Mouse (Mus musculus): ENCODE results near the gene Ccdc181. TPM values are rescaled to one million over a fixed set of nuclear protein-coding genes. Genes with fewer than 3 reads are reported as not detected.
A peak's percentile ranks its signal among the peaks of the same experiment; 100 is the strongest.

The Ccdc181 gene
- polyA plus RNA-seq, 1 experiment, result 8.8 TPM

GRCm38 (mm10) chr1:164307124-164307751, 31.9 kb downstream of the Ccdc181 start, which contains the start of gene Blzf1:
Gene Blzf1 (minus strand): TSS chr1:164307489.
- H3K4me1 ChIP-seq (ENCODE audit: control insufficient read depth, insufficient read depth, low read length), result no peaks in the 10 kb centered on the region
- WGBS, result under 1% methylated on average over 35 of the region's 35 CpGs
- peak within 1 kb of the TSS; percentile 81 for H3K27ac ChIP-seq (ENCODE audit: insufficient read depth, low read depth, low read length)
- TF ChIP-seq POLR2A (IDR thresholded peaks at IDR 0.05; ENCODE audit: low read depth, low read length) (peak; percentile 32), CTCF (conservative IDR thresholded peaks at IDR 0.05; ENCODE audit: insufficient read depth, insufficient read length, low read depth, low read length) (no peak)
- DNase-seq, result peak; percentile 99
- H3K27me3 ChIP-seq (replicated peaks; ENCODE audit: control insufficient read depth, insufficient read depth, low read length), result no peaks in the 10 kb centered on the region
- H3K36me3 ChIP-seq (ENCODE audit: control insufficient read depth, insufficient read depth, low read length), result no peaks in the 10 kb centered on the region; the same call in 1 of the 2 replicates
- peak within 1 kb of the TSS; percentile 79 for H3K4me3 ChIP-seq (ENCODE audit: insufficient read depth, low read depth, low read length)

GRCm38 (mm10) chr1:164307922-164308321, 32.5 kb downstream of the Ccdc181 start:
- H3K27ac ChIP-seq (ENCODE audit: insufficient read depth, low read depth, low read length), result no peak overlapping the region
- WGBS, result 8% methylated on average over 10 of the region's 10 CpGs
- DNase-seq, result no peak
- H3K4me1 ChIP-seq (ENCODE audit: control insufficient read depth, insufficient read depth, low read length), result no peaks in the 10 kb centered on the region
- peak overlapping the region; percentile 79 for H3K4me3 ChIP-seq (ENCODE audit: insufficient read depth, low read depth, low read length)
- TF ChIP-seq CTCF (conservative IDR thresholded peaks at IDR 0.05; ENCODE audit: insufficient read depth, insufficient read length, low read depth, low read length) (no peak), POLR2A (IDR thresholded peaks at IDR 0.05; ENCODE audit: low read depth, low read length) (no peak)
- H3K36me3 ChIP-seq (ENCODE audit: control insufficient read depth, insufficient read depth, low read length), result no peaks in the 10 kb centered on the region; the same call in 1 of the 2 replicates
- H3K27me3 ChIP-seq (replicated peaks; ENCODE audit: control insufficient read depth, insufficient read depth, low read length), result no peaks in the 10 kb centered on the region

- Histone ChIP-seq H3K4me3 (ENCODE audit: insufficient read depth, low read depth, low read length) (no peak overlapping the region), H3K4me1 (ENCODE audit: control insufficient read depth, insufficient read depth, low read length) (peaks cover 4% of the 10 kb centered on the region; the same call in 1 of the 2 replicates), H3K27ac (ENCODE audit: insufficient read depth, low read depth, low read length) (no peak overlapping the region), H3K27me3 (replicated peaks; ENCODE audit: control insufficient read depth, insufficient read depth, low read length) (no peaks in the 10 kb centered on the region), H3K36me3 (ENCODE audit: control insufficient read depth, insufficient read depth, low read length) (no peaks in the 10 kb centered on the region)
- TF ChIP-seq POLR2A (IDR thresholded peaks at IDR 0.05; ENCODE audit: low read depth, low read length), result no peak
- no peak for TF ChIP-seq CTCF (conservative IDR thresholded peaks at IDR 0.05; ENCODE audit: insufficient read depth, insufficient read length, low read depth, low read length)
- WGBS, result 97% methylated on average over 5 of the region's 5 CpGs
- DNase-seq, result no peak
Measured at GRCm38 (mm10) chr1:164314085-164314484, 38.7 kb downstream of the Ccdc181 start.

GRCm38 (mm10) chr1:164315266-164315665, 39.9 kb downstream of the Ccdc181 start:
- TF ChIP-seq CTCF (conservative IDR thresholded peaks at IDR 0.05; ENCODE audit: insufficient read depth, insufficient read length, low read depth, low read length) (peak; percentile 69), POLR2A (IDR thresholded peaks at IDR 0.05; ENCODE audit: low read depth, low read length) (no peak)
- H3K27me3 ChIP-seq (replicated peaks; ENCODE audit: control insufficient read depth, insufficient read depth, low read length), result no peaks in the 10 kb centered on the region
- H3K4me1 ChIP-seq (ENCODE audit: control insufficient read depth, insufficient read depth, low read length), result peaks cover 6% of the 10 kb centered on the region; the same call in 1 of the 2 replicates
- no peak overlapping the region for H3K4me3 ChIP-seq (ENCODE audit: insufficient read depth, low read depth, low read length)
- H3K36me3 ChIP-seq (ENCODE audit: control insufficient read depth, insufficient read depth, low read length), result no peaks in the 10 kb centered on the region
- WGBS, result 77% methylated on average over 8 of the region's 8 CpGs
- peak; percentile 36 for DNase-seq
- H3K27ac ChIP-seq (ENCODE audit: insufficient read depth, low read depth, low read length), result no peak overlapping the region

GRCm38 (mm10) chr1:164316697-164317096, 41.3 kb downstream of the Ccdc181 start:
- H3K4me1 ChIP-seq (ENCODE audit: control insufficient read depth, insufficient read depth, low read length), result peaks cover 13% of the 10 kb centered on the region; the same call in 1 of the 2 replicates
- no peaks in the 10 kb centered on the region for H3K36me3 ChIP-seq (ENCODE audit: control insufficient read depth, insufficient read depth, low read length)
- peak; percentile 72 for DNase-seq
- H3K4me3 ChIP-seq (ENCODE audit: insufficient read depth, low read depth, low read length), result no peak overlapping the region
- H3K27me3 ChIP-seq (replicated peaks; ENCODE audit: control insufficient read depth, insufficient read depth, low read length), result no peaks in the 10 kb centered on the region
- no peak overlapping the region for H3K27ac ChIP-seq (ENCODE audit: insufficient read depth, low read depth, low read length)
- TF ChIP-seq POLR2A (IDR thresholded peaks at IDR 0.05; ENCODE audit: low read depth, low read length) (no peak), CTCF (conservative IDR thresholded peaks at IDR 0.05; ENCODE audit: insufficient read depth, insufficient read length, low read depth, low read length) (peak; percentile 96)
- 20% methylated on average over 3 of the region's 3 CpGs for WGBS

- no peaks in the 10 kb centered on the region for H3K36me3 ChIP-seq (ENCODE audit: control insufficient read depth, insufficient read depth, low read length)
- DNase-seq, result no peak
- 86% methylated on average over 9 of the region's 9 CpGs for WGBS
Measured at GRCm38 (mm10) chr1:164317261-164317660, 41.9 kb downstream of the Ccdc181 start.

GRCm38 (mm10) chr1:164318474-164318873, 43.1 kb downstream of the Ccdc181 start:
- Histone ChIP-seq H3K36me3 (ENCODE audit: control insufficient read depth, insufficient read depth, low read length) (no peaks in the 10 kb centered on the region), H3K4me3 (ENCODE audit: insufficient read depth, low read depth, low read length) (no peak overlapping the region), H3K4me1 (ENCODE audit: control insufficient read depth, insufficient read depth, low read length) (peaks cover 19% of the 10 kb centered on the region; the same call in 1 of the 2 replicates), H3K27ac (ENCODE audit: insufficient read depth, low read depth, low read length) (no peak overlapping the region), H3K27me3 (replicated peaks; ENCODE audit: control insufficient read depth, insufficient read depth, low read length) (no peaks in the 10 kb centered on the region)
- WGBS, result 63% methylated on average over 5 of the region's 5 CpGs
- peak; percentile 57 for DNase-seq
- TF ChIP-seq CTCF (conservative IDR thresholded peaks at IDR 0.05; ENCODE audit: insufficient read depth, insufficient read length, low read depth, low read length) (no peak), POLR2A (IDR thresholded peaks at IDR 0.05; ENCODE audit: low read depth, low read length) (no peak)

More at GRCm38 (mm10) chr1:164317261-164317660, 41.9 kb downstream of the Ccdc181 start:
- H3K4me1 ChIP-seq (ENCODE audit: control insufficient read depth, insufficient read depth, low read length), result peaks cover 18% of the 10 kb centered on the region; the same call in 1 of the 2 replicates
- TF ChIP-seq POLR2A (IDR thresholded peaks at IDR 0.05; ENCODE audit: low read depth, low read length), result no peak
- TF ChIP-seq CTCF (conservative IDR thresholded peaks at IDR 0.05; ENCODE audit: insufficient read depth, insufficient read length, low read depth, low read length), result no peak
- H3K4me3 ChIP-seq (ENCODE audit: insufficient read depth, low read depth, low read length), result no peak overlapping the region
- H3K27ac ChIP-seq (ENCODE audit: insufficient read depth, low read depth, low read length), result no peak overlapping the region
- H3K27me3 ChIP-seq (replicated peaks; ENCODE audit: control insufficient read depth, insufficient read depth, low read length), result no peaks in the 10 kb centered on the region

All from kidney, adult 2 months (tissue).